Mouse (Mus musculus): Measurements from ENCODE around the gene Map2k3.

Map2k3 gene

GRCm38 (mm10) chr11:60924981-60925380 is 6.9 kb upstream of the Map2k3 start:
- DNase-seq (ENCODE audit: low spot score in 2 of 2) = no peak

- peak; percentile 93 to 94 for DNase-seq (ENCODE audit: low spot score in 2 of 2)
Measured at GRCm38 (mm10) chr11:60927264-60927663, 4.6 kb upstream of the Map2k3 start.

DNA sequence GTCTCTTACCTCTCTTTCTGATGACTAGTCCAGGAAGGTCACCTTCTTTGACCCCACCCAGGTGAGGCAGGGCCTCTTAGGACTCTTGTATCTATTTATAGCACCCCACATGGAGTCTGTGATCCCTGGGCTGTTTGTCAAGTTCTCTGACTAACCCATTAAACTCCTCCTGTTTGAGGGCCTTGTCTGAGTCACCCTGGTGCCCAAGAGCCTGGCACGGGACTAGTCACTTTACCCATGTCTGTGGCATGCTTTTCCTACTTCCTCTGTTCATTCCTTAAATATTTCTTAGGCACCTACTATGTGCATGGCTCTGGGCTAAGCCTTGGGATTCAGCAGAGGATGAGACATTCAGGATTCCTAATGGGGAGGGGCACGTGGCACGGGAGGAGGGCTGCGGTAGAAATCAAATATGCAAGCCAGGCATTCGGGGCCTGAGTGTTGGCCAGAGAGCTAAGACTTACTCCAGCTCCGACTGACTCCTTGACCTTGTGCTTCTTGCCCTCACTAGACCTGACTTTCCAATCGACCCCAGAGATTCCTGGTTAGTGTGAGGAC is 1.0 kb upstream of the Map2k3 start:
- DNase-seq (ENCODE audit: low spot score in 2 of 2) = no peak

DNA sequence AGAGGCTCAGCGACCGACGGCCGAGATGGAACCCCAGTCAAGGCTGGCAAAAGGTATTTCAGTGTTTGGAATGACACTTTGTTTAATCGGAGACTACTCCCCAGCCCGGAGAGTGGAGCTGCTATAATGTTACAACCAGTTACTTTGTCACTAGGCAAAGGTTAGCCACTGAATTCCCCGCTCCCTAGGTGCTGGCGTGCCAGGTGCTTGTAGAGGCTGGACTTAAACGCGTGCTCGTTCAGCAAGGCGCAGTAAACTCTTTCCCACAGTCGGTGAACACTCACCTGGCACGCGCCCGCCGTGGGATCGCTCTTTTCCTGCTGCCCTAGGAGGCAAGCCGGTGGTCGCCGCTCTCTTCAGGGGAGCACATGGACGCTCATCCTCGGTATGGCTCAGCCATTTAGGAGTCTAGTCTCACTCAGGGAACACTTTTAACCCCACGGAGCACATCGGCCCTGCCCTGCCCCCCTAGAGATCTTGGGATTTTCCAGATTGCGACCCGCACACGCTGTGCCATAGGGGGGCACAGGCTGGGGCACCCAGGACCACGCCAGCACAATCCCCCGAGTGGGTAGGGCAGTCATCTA is 458 bp upstream of the Map2k3 start:
- DNase-seq (ENCODE audit: low spot score in 2 of 2) = no peak

DNA sequence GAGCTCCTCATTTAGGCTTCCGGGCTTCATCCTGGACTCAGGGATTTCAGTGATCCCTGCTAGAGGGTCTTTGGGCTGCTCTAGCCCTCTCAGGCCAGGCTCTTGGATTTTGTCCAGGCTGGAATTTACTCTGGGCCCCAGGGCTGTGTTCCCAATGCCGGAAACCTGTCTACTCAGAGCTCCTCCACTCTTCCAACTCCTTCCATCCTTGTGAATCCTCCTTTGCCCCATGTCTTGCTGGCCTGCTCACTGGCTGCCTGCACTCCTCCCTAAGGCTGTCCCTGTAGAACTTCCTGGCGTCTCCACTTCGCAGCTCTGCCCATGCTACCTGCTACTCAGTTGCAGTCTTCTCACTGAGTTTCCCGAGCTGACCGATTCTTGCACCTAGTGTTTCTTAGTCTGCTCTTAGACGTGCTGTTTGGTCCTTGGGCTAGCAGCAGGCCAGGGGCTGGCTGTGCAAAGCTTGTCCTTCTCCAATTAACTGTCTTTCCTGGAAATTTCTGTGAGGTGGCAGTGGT is 729 bp downstream of the Map2k3 start:
- no peak for DNase-seq (ENCODE audit: low spot score in 2 of 2)

- DNase-seq (ENCODE audit: low spot score in 2 of 2) = no peak
Measured at GRCm38 (mm10) chr11:60933178-60933930, 1.5 kb downstream of the Map2k3 start.

- DNase-seq (ENCODE audit: low spot score in 2 of 2) = no peak
Measured at GRCm38 (mm10) chr11:60934795-60935194, 3.0 kb downstream of the Map2k3 start.

DNA sequence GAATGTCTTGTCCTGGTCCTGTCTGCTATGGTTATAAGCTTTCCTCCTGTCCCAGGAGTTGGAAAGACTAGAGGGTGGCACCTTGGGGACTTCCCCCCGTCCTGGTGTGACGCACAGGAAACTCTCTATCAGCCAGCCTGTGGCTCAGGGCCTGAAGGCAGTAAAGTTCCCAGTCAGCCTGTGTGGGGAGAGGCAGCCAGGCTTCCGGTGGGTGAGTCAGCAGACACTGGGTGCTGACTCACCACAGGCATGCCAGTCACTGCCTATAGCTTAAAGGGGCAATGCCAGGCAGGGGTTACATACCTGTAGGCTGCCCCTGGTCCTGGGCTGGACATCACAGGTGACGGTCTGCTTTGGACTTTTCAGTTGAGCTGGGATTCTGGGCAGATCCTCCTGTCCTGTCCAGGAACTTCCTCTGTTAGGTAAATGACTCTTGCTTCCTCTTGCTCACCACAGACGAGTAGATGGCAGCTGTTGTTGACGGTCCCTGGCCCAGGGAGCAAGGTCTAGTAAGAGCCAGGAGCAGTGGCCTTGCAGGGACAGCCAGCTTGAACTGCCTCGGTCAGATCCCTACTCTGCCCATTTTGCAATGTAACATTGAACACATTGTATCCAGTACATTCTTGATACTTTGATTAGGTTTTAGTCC is 3.6 kb downstream of the Map2k3 start:
- peak; percentile 58 to 59 for DNase-seq (ENCODE audit: low spot score in 2 of 2)

DNA sequence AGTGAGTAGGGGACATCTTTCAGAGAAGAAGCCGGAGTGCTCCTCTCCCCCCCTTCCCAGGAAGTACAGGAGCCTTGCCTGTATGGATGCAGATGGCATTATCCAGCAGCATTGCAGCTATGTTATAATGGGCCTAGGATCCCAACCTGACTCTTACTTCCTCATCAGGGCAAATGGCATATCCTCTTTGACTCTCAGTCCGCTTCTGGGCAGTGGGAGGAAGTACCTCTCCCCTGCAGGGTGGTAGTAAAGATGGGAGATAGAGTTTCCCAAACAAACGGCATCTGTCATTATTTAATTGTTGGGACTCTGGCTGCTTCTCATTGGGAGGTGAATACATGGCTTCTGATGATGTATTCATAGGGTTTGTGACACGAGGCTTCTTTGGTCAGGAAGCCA is 4.1 kb downstream of the Map2k3 start:
- DNase-seq (ENCODE audit: low spot score in 2 of 2) = no peak

DNA sequence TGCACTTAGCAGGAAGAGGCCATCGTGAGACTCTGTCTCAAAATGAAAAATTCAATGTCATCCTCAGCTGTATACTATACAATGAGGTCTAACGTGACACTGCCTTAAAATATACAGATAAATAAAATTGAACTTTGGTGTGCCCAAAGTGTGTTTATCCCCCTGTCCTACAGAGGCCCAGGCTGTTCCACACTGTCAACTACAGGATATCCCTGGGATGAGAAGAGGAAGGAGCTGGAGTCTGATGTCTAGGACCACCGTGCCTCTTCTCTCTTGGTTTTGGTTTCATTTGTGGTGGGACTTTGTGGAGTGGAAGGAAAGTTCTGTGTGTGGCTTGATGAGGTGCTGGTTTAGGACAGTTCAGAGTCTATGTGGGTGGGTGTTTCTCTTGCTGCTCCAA is 5.8 kb downstream of the Map2k3 start:
- DNase-seq (ENCODE audit: low spot score in 2 of 2) = no peak

DNA sequence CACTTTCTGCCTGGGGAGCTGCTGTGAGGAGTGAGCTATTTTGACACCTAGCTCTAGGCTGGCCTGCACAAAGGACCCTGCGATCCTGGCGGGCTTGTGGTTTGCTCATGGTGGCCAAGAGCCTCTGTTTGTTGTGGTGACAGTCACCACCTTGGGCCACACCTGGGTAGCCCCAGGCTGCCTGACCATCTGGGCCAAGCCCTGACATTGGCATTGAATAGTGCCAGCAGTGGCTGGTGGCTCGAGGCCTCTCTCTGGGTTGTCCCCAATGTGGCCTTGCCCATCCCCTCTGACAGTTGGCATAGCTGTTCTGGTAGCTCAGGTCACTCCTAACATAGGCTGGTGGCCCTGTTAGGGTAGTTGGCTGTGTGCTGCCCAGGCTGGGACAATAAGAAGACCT is 7.7 kb downstream of the Map2k3 start:
- DNase-seq (ENCODE audit: low spot score in 2 of 2) = no peak

- DNase-seq (ENCODE audit: low spot score in 2 of 2) = no peak
Measured at GRCm38 (mm10) chr11:60940501-60940900, 8.7 kb downstream of the Map2k3 start.

GRCm38 (mm10) chr11:60941370-60941769 is 9.5 kb downstream of the Map2k3 start:
- no peak for DNase-seq (ENCODE audit: low spot score in 2 of 2)

DNA sequence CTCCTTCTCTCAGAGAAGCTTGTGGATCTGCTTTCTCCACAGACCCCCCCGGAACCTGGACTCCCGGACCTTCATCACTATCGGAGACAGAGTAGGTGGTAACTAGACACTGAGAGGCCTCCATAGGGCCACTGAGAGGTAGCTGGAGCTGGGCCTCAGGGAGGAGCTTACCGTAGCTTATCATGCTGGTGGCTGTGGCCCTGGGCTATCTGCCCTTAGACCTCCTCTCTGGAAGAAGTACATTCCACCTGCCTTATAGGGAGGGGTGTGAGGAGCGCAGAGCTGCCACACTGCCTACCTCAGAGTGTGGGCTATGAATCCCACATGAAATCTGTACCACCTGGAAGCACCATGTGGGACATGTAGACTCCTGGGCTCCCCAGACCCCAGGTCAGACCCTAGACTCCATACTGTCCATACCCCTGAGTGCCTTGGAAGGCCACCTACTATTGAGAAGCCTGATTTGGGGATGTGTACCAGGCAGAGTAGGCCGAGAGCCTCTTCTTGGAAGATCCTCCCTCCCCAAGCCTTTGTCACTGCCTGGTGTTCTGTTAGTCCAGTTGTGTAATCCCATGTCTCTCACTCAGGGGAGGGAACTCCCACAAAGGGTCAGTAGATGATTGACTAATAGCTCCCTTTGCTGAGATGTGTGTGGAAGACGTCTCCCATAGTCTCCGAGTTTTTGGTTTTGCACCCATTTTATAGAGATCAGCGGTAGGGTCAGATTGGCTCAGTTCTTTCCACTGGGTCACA is 10.6 kb downstream of the Map2k3 start:
- no peak for DNase-seq (ENCODE audit: low spot score in 2 of 2)

DNA sequence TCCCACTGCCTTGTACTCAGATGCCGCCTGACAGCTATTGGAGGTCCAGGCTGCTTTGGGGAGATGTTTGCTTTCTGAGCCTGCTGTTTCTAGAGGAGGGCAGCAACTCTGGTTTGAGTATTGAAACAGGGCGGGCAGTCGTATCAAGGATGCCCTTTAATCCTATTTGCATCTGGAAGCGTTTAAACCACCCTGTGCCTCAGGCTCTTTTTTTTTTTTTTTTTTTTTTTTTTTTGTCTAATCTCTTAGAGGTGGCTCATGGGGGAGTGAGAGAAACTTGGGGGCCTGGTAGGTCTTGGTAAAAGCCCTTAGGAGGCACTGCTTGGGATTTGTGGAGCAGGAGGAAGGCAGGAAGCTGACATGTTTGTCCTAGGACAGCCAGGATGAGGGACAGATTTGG is 13.2 kb downstream of the Map2k3 start:
- DNase-seq (ENCODE audit: low spot score in 2 of 2) = no peak

DNA sequence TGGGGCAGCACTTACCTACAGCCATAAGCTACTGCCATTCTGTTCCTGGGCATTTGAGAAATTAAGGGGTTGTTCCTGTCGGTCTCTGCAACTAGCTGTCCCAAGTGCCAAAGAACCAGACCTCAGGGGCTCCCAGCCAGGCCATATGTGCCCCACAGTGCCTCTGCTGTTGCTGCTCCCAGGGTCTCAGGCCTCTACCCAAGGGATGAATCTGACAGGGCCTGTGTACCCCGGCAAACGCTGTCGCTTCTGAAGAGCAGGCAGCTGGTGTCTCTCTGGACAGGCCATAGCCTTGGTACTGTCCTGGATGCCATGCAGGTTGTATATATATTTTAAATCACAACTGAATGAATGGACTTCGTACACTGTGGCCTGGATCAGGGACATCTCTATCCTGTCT is 20.1 kb downstream of the Map2k3 start:
- no peak for DNase-seq (ENCODE audit: low spot score in 2 of 2)

- DNase-seq (ENCODE audit: low spot score in 2 of 2) = no peak
Measured at GRCm38 (mm10) chr11:60952362-60952761, 20.5 kb downstream of the Map2k3 start.

GRCm38 (mm10) chr11:60952986-60953385 is 21.2 kb downstream of the Map2k3 start:
- no peak for DNase-seq (ENCODE audit: low spot score in 2 of 2)

DNA sequence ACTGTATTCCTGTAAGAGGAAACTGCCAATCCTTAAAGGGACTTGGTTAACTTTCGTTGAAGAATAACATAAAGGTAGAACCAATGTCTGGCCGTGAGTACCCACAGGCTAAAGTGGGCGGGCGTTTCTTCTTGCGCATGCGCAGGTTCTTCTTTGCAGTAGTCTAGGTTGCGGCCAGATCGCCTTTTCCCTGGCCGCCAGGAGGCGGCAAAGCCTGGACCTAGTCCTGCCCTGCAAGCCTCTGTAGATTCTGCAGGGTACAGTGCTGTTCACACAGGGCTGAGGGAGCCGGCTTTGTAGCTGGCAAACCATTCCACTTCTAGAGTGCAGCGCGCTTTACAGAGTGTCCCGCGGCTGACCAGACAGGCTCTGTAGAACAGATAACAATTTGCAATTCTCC is 22.0 kb downstream of the Map2k3 start:
- peak; percentile 83 to 90 for DNase-seq (ENCODE audit: low spot score in 2 of 2)

GRCm38 (mm10) chr11:60954255-60955104 is 22.6 kb downstream of the Map2k3 start:
- DNase-seq (ENCODE audit: low spot score in 2 of 2) = no peak
